Mouse (Mus musculus) limb, embryonic 10.5 days (tissue): ENCODE results near the gene M6pr. TPM values are rescaled to one million over a fixed set of nuclear protein-coding genes. Genes with fewer than 3 reads are reported as not detected.
A peak's percentile ranks its signal among the peaks of the same experiment; 100 is the strongest.

ENCODE experiments used
- DNase-seq: peaks from one replicate; pipeline ENCODE4 v3.0.0-alpha.2; 2017; ENCODE audit warnings: low spot score
- H3K27ac ChIP-seq: fragments of 300-500 bp; sonication (generic); 2 replicates; pipeline ENCODE4 v1.5.1; 2016; ENCODE audit warnings: mild to moderate bottlenecking
- H3K27me3 ChIP-seq: fragments of 300-500 bp; sonication (generic); 2 replicates; pipeline ENCODE4 v1.6.1; 2016; ENCODE audit warnings: low read depth, mild to moderate bottlenecking; ENCODE audit not compliant: poor library complexity, severe bottlenecking
- H3K36me3 ChIP-seq: fragments of 300-500 bp; sonication (generic); 2 replicates; pipeline ENCODE4 v1.6.1; 2016; ENCODE audit warnings: mild to moderate bottlenecking, moderate library complexity
- H3K4me1 ChIP-seq: fragments of 300-500 bp; sonication (generic); 2 replicates; pipeline ENCODE4 v1.6.1; 2016
- H3K4me3 ChIP-seq: fragments of 300-500 bp; sonication (generic); 2 replicates; pipeline ENCODE4 v1.5.1; 2016; ENCODE audit warnings: mild to moderate bottlenecking, moderate library complexity
- H3K9me3 ChIP-seq: fragments of 300-500 bp; sonication (generic); replicated peaks from 2 replicates; pipeline ENCODE4 v1.6.1; 2016; ENCODE audit warnings: mild to moderate bottlenecking
- WGBS: fragments of 180-500 bp; shearing (Covaris S2); methylation state at CpG from one replicate; pipeline ENCODE4 v1.1.7; 2016; 5-methylcytosine and 5-hydroxymethylcytosine counted together
- polyA plus RNA-seq: library from polyadenylated mRNA; unstranded; fragments of >200 nt; fragmentation: Nextera tagmentation; extraction: Ambion mirVana; gene quantifications from 2 replicates; pipeline ENCODE4 v1.2.1, GENCODE M21; 2016

M6pr gene
- polyA plus RNA-seq, 1 experiment from 2014 or later, result 85.7 TPM

DNA sequence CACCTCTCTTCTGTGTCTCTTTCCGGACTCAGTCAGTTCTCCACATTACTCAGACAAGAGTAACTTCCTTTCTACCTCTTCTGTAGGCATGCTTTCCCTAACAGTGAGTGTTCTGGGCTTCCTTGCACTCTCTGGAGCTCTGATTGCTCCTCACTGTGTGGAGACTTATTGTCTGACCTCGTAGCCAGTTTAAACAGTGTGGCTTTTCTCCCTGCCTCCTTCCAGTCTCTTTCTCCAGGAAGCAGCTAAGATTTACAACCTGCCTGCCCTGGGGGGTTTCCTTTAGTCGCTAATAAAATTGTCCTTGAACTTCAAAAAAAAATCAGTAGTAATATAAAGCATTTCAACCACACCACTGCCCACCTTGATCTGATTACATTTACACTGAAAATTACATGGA lies 18.3 kb upstream of the M6pr start:
- no peaks in the 10 kb centered on the region for H3K9me3 ChIP-seq
- peak overlapping the region; percentile 79 for H3K27ac ChIP-seq
- H3K27me3 ChIP-seq, result no peaks in the 10 kb centered on the region
- H3K4me1 ChIP-seq, result peaks cover 29% of the 10 kb centered on the region
- peak; percentile 68 for DNase-seq
- no peak overlapping the region for H3K4me3 ChIP-seq
- H3K36me3 ChIP-seq, result no peaks in the 10 kb centered on the region
- 19% methylated on average over 3 of the region's 3 CpGs for WGBS

DNA sequence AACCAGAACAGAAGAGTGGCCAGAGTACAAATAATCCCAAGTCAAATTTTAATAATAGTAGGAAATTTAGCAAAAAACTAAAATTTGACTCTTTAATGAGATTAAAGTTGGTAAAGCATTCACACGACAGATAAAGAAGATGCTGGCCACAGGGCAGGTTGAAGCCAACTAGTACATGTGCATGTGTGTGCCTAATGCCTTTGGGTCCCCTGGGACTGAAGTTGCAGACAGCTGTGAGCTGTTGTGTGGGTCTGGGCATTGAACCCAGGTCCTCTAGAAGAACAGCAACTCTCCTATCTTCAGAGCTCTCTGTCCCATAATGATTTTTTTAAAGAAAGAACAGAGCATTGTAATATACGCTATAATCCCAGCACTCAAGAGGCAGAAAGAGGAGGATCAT lies 17.3 kb upstream of the M6pr start:
- H3K4me3 ChIP-seq, result no peak overlapping the region
- no peaks in the 10 kb centered on the region for H3K27me3 ChIP-seq
- 86% methylated on average over 2 of the region's 2 CpGs for WGBS
- peak overlapping the region; percentile 66 for H3K27ac ChIP-seq
- DNase-seq, result no peak
- no peaks in the 10 kb centered on the region for H3K9me3 ChIP-seq
- no peaks in the 10 kb centered on the region for H3K36me3 ChIP-seq
- H3K4me1 ChIP-seq, result peaks cover 32% of the 10 kb centered on the region

DNA sequence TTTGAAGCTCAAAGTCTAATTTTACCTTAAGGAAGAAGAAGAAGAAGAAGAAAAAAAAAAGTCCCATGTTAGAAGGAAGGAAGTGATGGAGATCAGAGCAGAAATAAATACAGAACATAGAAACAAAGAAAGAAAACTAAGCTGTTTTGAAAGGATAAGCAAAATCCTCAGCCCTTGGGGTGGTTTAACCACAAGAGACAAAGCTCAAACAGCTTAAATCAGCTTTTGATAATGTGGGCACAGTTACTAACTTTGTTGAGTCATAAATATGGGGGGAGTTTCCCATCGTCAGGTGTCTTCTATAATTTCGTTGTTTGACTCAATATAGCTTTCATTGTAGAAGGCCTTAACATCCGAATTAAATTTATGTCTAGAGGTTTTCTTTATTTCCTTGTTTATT lies 16.8 kb upstream of the M6pr start:
- no peaks in the 10 kb centered on the region for H3K36me3 ChIP-seq
- DNase-seq, result no peak
- 86% methylated on average over 3 of the region's 3 CpGs for WGBS
- peaks cover 33% of the 10 kb centered on the region for H3K4me1 ChIP-seq
- no peaks in the 10 kb centered on the region for H3K9me3 ChIP-seq
- no peak overlapping the region for H3K4me3 ChIP-seq
- H3K27me3 ChIP-seq, result no peaks in the 10 kb centered on the region
- H3K27ac ChIP-seq, result peak overlapping the region; percentile 66; the same call in 1 of the 2 replicates

DNA sequence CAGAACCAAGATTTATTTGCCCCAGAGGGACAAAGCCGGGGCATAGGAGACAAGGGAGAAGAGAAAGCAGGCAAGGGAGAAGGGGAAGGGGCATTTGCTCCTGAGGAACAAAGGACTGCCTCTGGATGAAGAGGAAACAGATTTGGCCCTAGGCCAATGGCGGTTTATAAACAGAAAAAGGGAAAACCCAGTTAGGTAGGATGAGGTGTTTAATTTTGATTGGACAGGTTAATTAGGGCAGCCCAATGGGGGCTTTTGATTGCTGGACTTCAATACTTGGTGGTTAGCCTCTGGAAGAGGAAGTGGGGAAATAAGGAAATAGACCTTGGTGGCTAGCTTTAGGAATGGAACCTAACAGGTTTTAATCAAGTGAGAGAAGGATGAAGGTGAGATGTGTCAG lies 16.3 kb upstream of the M6pr start:
- peaks cover 37% of the 10 kb centered on the region for H3K4me1 ChIP-seq
- no peak overlapping the region for H3K4me3 ChIP-seq
- H3K9me3 ChIP-seq, result no peaks in the 10 kb centered on the region
- peak overlapping the region; percentile 66; the same call in 1 of the 2 replicates for H3K27ac ChIP-seq
- no peak for DNase-seq
- H3K36me3 ChIP-seq, result no peaks in the 10 kb centered on the region
- no peaks in the 10 kb centered on the region for H3K27me3 ChIP-seq
- 66% methylated on average over 2 of the region's 2 CpGs for WGBS

DNA sequence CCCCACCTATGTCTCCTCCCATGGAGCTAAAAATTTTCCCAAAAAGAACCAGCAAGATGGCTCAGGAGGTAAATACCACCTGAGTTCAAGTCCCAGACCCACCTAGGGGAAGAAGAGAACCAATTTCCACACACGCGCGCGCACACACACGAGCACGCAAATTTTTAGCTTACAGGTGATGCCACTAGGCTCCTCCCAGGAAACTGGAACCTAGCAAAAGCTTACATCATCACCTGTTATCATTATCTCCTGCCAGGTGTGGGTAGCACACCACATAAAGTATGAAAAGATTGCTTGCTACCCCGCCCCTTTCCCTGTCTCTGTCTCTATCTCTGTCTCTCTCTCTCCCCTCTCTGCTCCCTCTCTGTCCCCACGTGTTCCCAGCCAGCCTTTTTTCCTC lies 15.4 kb upstream of the M6pr start:
- H3K27ac ChIP-seq, result no peak overlapping the region
- H3K27me3 ChIP-seq, result no peaks in the 10 kb centered on the region
- 93% methylated on average over 8 of the region's 8 CpGs for WGBS
- H3K4me3 ChIP-seq, result no peak overlapping the region
- DNase-seq, result no peak
- H3K4me1 ChIP-seq, result peaks cover 45% of the 10 kb centered on the region
- no peaks in the 10 kb centered on the region for H3K9me3 ChIP-seq
- H3K36me3 ChIP-seq, result no peaks in the 10 kb centered on the region

DNA sequence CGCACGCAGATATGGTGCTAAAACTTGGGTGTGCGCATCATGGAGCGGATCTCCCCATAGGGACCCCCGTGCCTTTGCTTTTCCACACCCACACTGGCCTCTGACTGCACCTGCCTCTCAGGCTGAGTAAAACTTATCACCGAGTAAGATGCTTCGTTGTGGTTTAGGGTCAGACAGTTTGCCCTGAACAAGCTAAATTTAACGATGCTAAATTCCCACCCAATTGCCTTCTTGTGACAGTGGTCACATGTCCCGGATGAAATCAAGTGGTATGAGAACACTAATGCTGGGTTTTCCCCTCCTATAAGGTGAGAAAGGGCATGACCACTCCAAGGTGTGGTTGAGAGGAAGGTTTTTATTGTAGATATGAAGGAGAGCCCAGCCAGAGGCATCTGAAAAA lies 14.7 kb upstream of the M6pr start:
- WGBS, result 86% methylated on average over 9 of the region's 9 CpGs
- H3K9me3 ChIP-seq, result no peaks in the 10 kb centered on the region
- no peak overlapping the region for H3K4me3 ChIP-seq
- H3K36me3 ChIP-seq, result no peaks in the 10 kb centered on the region
- no peak for DNase-seq
- H3K27me3 ChIP-seq, result no peaks in the 10 kb centered on the region
- no peak overlapping the region for H3K27ac ChIP-seq
- peaks cover 49% of the 10 kb centered on the region for H3K4me1 ChIP-seq

DNA sequence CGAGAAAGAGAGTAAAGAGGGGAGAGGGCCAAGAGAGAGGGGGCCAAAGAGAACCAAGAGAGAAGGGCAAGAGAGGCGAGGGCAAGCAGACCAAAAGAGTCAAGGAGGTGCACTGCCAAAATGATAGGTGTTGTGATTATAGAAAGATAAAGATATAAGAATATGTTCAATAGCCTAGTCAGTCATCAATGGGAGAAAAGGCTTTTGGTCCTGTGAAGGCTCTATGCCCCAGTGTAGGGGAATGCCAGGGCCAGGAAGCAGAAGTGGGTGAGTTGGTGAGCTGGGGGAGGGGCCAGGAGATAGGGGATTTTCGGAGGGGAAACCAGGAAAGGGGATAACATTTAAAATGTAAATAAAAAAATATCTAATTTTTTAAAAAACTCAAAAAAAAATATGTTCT lies 14.2 kb upstream of the M6pr start:
- H3K27me3 ChIP-seq, result no peaks in the 10 kb centered on the region
- H3K36me3 ChIP-seq, result no peaks in the 10 kb centered on the region
- no peak overlapping the region for H3K27ac ChIP-seq
- WGBS, result 83% methylated on average over 3 of the region's 3 CpGs
- H3K4me3 ChIP-seq, result no peak overlapping the region
- peaks cover 49% of the 10 kb centered on the region for H3K4me1 ChIP-seq
- H3K9me3 ChIP-seq, result no peaks in the 10 kb centered on the region
- DNase-seq, result no peak

DNA sequence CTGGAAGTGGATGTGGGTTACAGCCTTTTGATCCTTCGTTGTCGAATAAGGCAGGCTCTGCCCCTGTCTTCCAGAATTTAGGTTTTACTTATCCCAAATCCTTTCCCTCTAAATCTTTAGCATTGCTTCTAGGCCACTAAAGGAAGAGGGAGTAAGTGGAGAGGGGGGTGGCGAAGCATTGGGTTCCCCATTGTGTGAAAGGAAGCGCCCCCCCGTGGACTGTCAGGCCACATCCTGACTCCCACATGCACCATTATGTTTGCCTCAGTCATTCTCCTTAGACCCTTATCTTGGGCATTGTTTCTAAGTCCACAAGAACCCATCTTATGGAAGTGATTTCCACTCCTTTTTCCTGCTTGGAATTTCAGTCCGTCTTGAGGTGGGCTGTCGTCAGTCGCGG lies 13.3 kb upstream of the M6pr start:
- 65% methylated on average over 9 of the region's 9 CpGs for WGBS
- no peak for DNase-seq
- 0 out of 2 replicates have a peak overlapping the region, but pooled peaks have one; percentile 7 for H3K27ac ChIP-seq
- H3K9me3 ChIP-seq, result no peaks in the 10 kb centered on the region
- H3K4me3 ChIP-seq, result no peak overlapping the region
- no peaks in the 10 kb centered on the region for H3K27me3 ChIP-seq
- peaks cover 46% of the 10 kb centered on the region for H3K4me1 ChIP-seq
- no peaks in the 10 kb centered on the region for H3K36me3 ChIP-seq

DNA sequence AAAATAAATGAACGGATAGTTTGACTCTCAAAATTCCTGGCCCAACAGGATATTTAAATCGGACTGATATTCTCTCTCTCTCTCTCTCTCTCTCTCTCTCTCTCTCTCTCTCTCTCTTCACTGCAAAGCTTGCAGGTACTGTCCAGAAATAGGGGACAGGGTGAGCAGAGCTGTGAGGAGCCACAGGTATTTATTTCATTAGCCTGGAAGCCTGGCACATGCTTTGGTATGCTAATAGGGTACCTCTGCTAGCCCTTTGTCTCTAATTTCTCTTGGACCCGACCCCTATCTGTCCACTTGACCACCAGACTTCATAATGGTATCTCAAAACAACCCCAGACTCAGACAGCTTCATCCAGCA lies 11.6 kb upstream of the M6pr start:
- Histone ChIP-seq H3K36me3 (no peaks in the 10 kb centered on the region), H3K27me3 (no peaks in the 10 kb centered on the region), H3K9me3 (no peaks in the 10 kb centered on the region), H3K4me3 (peak overlapping the region; percentile 57), H3K27ac (peak overlapping the region; percentile 91), H3K4me1 (peaks cover 35% of the 10 kb centered on the region)
- DNase-seq, result no peak
- 41% methylated on average over 3 of the region's 3 CpGs for WGBS

DNA sequence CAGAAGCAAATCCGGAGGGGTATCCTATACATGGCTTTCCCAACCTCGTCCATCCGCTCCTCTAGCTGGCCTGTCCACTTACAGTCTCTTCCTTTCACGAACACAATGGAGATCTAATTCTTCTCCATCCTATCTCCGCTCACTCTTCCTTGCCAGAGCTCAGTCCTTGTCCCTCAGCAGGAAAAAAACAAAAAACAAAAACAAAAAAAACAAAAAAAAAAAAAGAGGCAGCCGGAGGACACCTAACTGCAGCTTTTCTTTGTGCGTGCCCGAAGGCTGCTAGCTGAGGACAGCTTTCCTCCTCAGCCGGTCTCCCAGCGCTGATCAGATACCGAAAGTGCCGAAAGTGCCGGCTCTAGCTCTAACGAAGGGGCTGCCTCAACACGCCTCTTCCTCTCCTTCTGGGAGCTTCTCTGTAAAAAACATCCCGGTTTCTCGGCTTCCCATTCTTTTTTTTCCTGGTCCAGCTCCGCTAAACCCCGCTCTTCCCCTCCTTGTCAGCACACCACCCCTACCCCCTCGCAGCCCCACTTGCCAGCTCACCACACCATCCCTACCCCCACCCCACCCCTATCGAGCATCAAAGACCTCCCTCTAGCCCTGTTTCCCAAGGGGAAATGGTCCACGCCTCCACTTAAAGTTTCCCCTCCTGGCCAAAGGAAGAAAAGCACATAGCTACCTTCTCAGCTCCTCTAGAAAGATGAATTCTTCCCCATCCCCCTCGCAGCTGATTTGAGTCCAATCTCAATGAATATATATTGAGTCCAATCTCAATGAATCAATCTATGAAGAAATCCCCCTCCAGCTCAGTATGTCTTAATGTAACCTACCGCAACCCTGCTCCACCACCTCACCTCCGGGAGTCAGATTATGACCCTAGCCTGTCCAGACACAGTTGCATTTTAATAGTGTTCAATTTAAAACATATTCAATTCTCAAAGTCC lies 11.0 kb upstream of the M6pr start:
- peak overlapping the region; percentile 57 for H3K4me3 ChIP-seq
- peaks cover 30% of the 10 kb centered on the region for H3K4me1 ChIP-seq
- no peaks in the 10 kb centered on the region for H3K27me3 ChIP-seq
- H3K36me3 ChIP-seq, result no peaks in the 10 kb centered on the region
- WGBS, result 7% methylated on average over 25 of the region's 25 CpGs
- H3K27ac ChIP-seq, result peak overlapping the region; percentile 91
- H3K9me3 ChIP-seq, result no peaks in the 10 kb centered on the region
- peak; percentile 62 for DNase-seq

DNA sequence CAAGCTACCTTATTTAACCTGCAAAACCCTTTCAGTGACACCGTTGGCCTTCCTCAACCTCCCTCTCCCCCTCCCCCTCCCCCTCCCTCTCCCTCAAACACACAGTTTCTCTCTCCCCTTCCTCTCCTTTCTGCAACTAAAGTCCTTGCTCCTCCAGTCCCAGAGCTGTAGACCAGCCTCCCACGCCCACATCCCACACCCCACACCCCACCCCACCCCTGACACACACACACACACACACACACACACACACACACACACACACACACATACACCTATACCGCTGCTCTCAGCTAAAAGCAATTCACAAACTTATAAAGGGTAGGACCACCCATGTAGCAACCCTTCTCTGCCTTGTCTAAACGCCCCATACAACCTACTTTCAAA lies 10.3 kb upstream of the M6pr start:
- H3K4me3 ChIP-seq, result peak overlapping the region; percentile 57; the same call in 1 of the 2 replicates
- no peaks in the 10 kb centered on the region for H3K27me3 ChIP-seq
- DNase-seq, result no peak
- no peaks in the 10 kb centered on the region for H3K36me3 ChIP-seq
- H3K27ac ChIP-seq, result peak overlapping the region; percentile 91; the same call in 1 of the 2 replicates
- H3K4me1 ChIP-seq, result peaks cover 30% of the 10 kb centered on the region
- H3K9me3 ChIP-seq, result no peaks in the 10 kb centered on the region
- 55% methylated on average over 4 of the region's 4 CpGs for whole genome bisulfite sequencing

DNA sequence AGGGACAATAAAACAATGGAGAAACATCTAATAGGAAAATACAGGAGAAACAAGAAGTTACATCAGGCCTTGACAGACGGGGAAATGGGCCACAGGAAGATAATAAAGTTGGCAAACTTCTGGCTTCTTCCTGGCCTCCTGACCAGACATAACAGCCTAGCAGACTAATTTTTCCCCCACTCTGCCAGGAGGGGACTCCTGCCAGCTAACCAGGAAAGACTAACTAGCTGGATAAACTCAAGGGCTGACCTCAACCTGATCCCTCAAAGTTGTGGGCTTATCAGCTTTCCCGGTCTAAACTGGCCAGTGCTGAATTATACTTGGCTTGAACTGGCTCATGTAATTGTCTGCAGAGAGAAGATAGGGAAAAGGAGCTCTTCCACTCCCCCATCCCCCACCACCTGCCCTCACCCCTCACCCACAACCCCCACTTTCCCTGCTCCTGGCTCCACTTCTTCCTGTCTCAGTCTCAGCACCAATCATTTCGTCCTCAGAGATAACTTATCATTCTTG lies 8.8 kb upstream of the M6pr start:
- H3K27ac ChIP-seq, result no peak overlapping the region
- WGBS, result 70% methylated on average over 3 of the region's 3 CpGs
- no peaks in the 10 kb centered on the region for H3K27me3 ChIP-seq
- H3K9me3 ChIP-seq, result no peaks in the 10 kb centered on the region
- peaks cover 34% of the 10 kb centered on the region for H3K4me1 ChIP-seq
- H3K36me3 ChIP-seq, result no peaks in the 10 kb centered on the region
- DNase-seq, result no peak
- no peak overlapping the region for H3K4me3 ChIP-seq

DNA sequence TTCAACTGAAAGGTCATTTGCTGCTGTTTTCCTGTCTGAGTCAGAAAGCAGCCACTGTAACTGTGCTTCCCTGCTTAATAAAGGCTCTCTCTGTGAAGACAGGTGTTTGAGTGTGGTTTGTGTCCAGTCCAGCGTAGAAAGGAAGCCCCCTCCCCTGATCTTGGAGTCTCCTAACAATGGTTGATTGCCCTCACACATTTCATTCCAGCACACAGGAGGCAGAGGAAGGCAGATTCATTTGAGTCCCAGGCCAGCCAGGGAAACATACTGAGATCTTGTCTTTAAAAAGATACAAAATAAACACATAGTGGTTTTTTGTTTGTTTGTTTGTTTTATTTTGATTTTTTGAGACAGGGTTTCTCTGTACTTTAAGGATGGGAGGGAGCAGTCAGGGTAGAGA lies 6.4 kb upstream of the M6pr start:
- Histone ChIP-seq H3K4me3 (no peak overlapping the region), H3K36me3 (no peaks in the 10 kb centered on the region), H3K9me3 (no peaks in the 10 kb centered on the region), H3K27me3 (no peaks in the 10 kb centered on the region), H3K4me1 (peaks cover 26% of the 10 kb centered on the region), H3K27ac (no peak overlapping the region)
- WGBS, result 77% methylated on average over 1 of the region's 1 CpGs
- DNase-seq, result no peak
